9 mouse cellular contexts compared by ENCODE assay signal in genomic region chr11:44665741-44666531, GRCm38 (mm10). TPM values are rescaled to one million over a fixed set of nuclear protein-coding genes. Genes with fewer than 3 reads are reported as not detected.
DNase-seq lines count a peak whose midpoint lies in the region; ATAC-seq lines count a peak whose summit lies in the region.
"Had no signal": no experiment of that assay in that cellular context is flagged by ENCODE, and none has a peak within 500 bp of the region (broad histone marks: within the 10 kb centered on the region; RNA-seq: fewer than 3 reads in every experiment).

No protein-coding gene starts in this region.

- no peak overlapping the region for H3K9ac ChIP-seq in heart, embryonic 15.5 days
- H3K9ac ChIP-seq in heart, embryonic 16.5 days (ENCODE audit: low read length), result no peak overlapping the region
- no peak overlapping the region for H3K9ac ChIP-seq in midbrain, embryonic 12.5 days (replicated peaks)

- intact Hi-C loops in heart, postnatal 10 days (cut with DNase I), result loop anchor here (5.0 kb wide), 1 partner anchor 44 kb away; no protein-coding TSS in a partner anchor

- WGBS in heart, embryonic 15.5 days, result 60% methylated on average over 7 of the region's 7 CpGs
- 15% methylated on average over 7 of the region's 7 CpGs for WGBS in embryonic facial prominence, embryonic 10.5 days
- 56% methylated on average over 7 of the region's 7 CpGs for WGBS in heart, embryonic 16.5 days
- 41% methylated on average over 7 of the region's 7 CpGs for WGBS in midbrain, embryonic 12.5 days

- H3K4me3 ChIP-seq in heart, embryonic 15.5 days, result no peak overlapping the region
- peak overlapping the region; percentile 50 for H3K4me3 ChIP-seq in embryonic facial prominence, embryonic 10.5 days
- H3K4me3 ChIP-seq in heart, embryonic 16.5 days (ENCODE audit: low read length), result no peak overlapping the region
- H3K4me3 ChIP-seq in midbrain, embryonic 12.5 days, result no peak overlapping the region

- DNase-seq in heart, postnatal 10 days, result no peak
- DNase-seq in embryonic facial prominence, embryonic 10.5 days (ENCODE audit: low spot score), result peak; percentile 72
- no peak for DNase-seq in left cerebral cortex, adult 8-10 months (ENCODE audit: low spot score in 2 of 2)
- DNase-seq in right cerebral cortex, postnatal 4 days, result no peak

- H3K27me3 ChIP-seq in heart, embryonic 15.5 days, result no peaks in the 10 kb centered on the region
- H3K27me3 ChIP-seq in embryonic facial prominence, embryonic 10.5 days (replicated peaks; ENCODE audit: low read depth, poor library complexity, severe bottlenecking), result peaks cover 49% of the 10 kb centered on the region
- no peaks in the 10 kb centered on the region for H3K27me3 ChIP-seq in heart, embryonic 16.5 days (ENCODE audit: control insufficient read depth, insufficient read depth, low read length)
- no peaks in the 10 kb centered on the region for H3K27me3 ChIP-seq in midbrain, embryonic 12.5 days

- H3K4me2 ChIP-seq in heart, embryonic 15.5 days, result peak overlapping the region; percentile 60; the same call in 1 of the 2 replicates
- peak overlapping the region; percentile 79 for H3K4me2 ChIP-seq in heart, embryonic 16.5 days (ENCODE audit: low read depth, low read length)
- peak overlapping the region; percentile 58 for H3K4me2 ChIP-seq in midbrain, embryonic 12.5 days (replicated peaks)

- H3K36me3 ChIP-seq in heart, embryonic 15.5 days, result no peaks in the 10 kb centered on the region
- no peaks in the 10 kb centered on the region for H3K36me3 ChIP-seq in embryonic facial prominence, embryonic 10.5 days (replicated peaks)
- H3K36me3 ChIP-seq in heart, embryonic 16.5 days (ENCODE audit: control insufficient read depth, insufficient read depth), result no peaks in the 10 kb centered on the region
- H3K36me3 ChIP-seq in midbrain, embryonic 12.5 days, result no peaks in the 10 kb centered on the region

- H3K4me1 ChIP-seq in heart, embryonic 15.5 days (replicated peaks), result peaks cover 11% of the 10 kb centered on the region
- peaks cover 60% of the 10 kb centered on the region for H3K4me1 ChIP-seq in embryonic facial prominence, embryonic 10.5 days
- peaks cover 11% of the 10 kb centered on the region; the same call in 1 of the 2 replicates for H3K4me1 ChIP-seq in heart, embryonic 16.5 days (ENCODE audit: control insufficient read depth, insufficient read depth, low read length)
- H3K4me1 ChIP-seq in midbrain, embryonic 12.5 days, result peaks cover 41% of the 10 kb centered on the region

- peak; percentile 21; the same call in 1 of the 2 replicates for ATAC-seq in heart, embryonic 15.5 days (replicated peaks; ENCODE audit: insufficient number of reproducible peaks, insufficient read depth, low FRiP score, low read depth)
- no peak for ATAC-seq in heart, embryonic 16.5 days (replicated peaks; ENCODE audit: extremely low read depth, insufficient read depth, low FRiP score)
- ATAC-seq in midbrain, embryonic 12.5 days (ENCODE audit: low FRiP score, low read depth), result no peak

- H3K27ac ChIP-seq in heart, embryonic 15.5 days, result peak overlapping the region; percentile 67
- peak overlapping the region; percentile 80 for H3K27ac ChIP-seq in embryonic facial prominence, embryonic 10.5 days (replicated peaks)
- peak overlapping the region; percentile 81 for H3K27ac ChIP-seq in heart, embryonic 16.5 days (ENCODE audit: low read length)
- 0 out of 2 replicates have a peak overlapping the region, but pooled peaks have one; percentile 65 for H3K27ac ChIP-seq in midbrain, embryonic 12.5 days (replicated peaks)

- no peaks in the 10 kb centered on the region for H3K9me3 ChIP-seq in heart, embryonic 15.5 days (replicated peaks)
- no peaks in the 10 kb centered on the region for H3K9me3 ChIP-seq in embryonic facial prominence, embryonic 10.5 days
- no peaks in the 10 kb centered on the region for H3K9me3 ChIP-seq in heart, embryonic 16.5 days (replicated peaks; ENCODE audit: control insufficient read depth, low read length)
- H3K9me3 ChIP-seq in midbrain, embryonic 12.5 days, result no peaks in the 10 kb centered on the region

RNA-seq across cellular contexts. Expression of gene Ebf1, which starts 48.8 kb away (rescaled TPM):
- 16.6 and 16.8 TPM in 2 replicates for polyA plus RNA-seq in heart, embryonic 15.5 days (2015; fragmentation: Nextera tagmentation; extraction: Ambion mirVana)
- total RNA-seq in heart, postnatal 10 days (2021), result 10 to 100 TPM; 29.5 to 35.3 TPM
- 38.5 and 41.9 TPM in 2 replicates for polyA plus RNA-seq in embryonic facial prominence, embryonic 10.5 days (2016; fragmentation: Nextera tagmentation; extraction: Ambion mirVana)
- 13.6 and 16.2 TPM in 2 replicates for polyA plus RNA-seq in heart, embryonic 16.5 days (2015; fragmentation: Nextera tagmentation; extraction: Ambion mirVana)
- polyA plus RNA-seq in midbrain, embryonic 12.5 days (2016; fragmentation: Nextera tagmentation; extraction: Ambion mirVana), result 89.4 and 89.6 TPM in 2 replicates
- total RNA-seq in left cerebral cortex, adult 8-10 months (2022), result 1 to 10 TPM; 4.4 to 5.8 (median 4.9) TPM
- total RNA-seq: hematopoietic stem cell, adult 5-6 weeks; MEL had no signal
